Mouse (Mus musculus): ENCODE data around the gene Sh3pxd2a.

The Sh3pxd2a gene

DNA sequence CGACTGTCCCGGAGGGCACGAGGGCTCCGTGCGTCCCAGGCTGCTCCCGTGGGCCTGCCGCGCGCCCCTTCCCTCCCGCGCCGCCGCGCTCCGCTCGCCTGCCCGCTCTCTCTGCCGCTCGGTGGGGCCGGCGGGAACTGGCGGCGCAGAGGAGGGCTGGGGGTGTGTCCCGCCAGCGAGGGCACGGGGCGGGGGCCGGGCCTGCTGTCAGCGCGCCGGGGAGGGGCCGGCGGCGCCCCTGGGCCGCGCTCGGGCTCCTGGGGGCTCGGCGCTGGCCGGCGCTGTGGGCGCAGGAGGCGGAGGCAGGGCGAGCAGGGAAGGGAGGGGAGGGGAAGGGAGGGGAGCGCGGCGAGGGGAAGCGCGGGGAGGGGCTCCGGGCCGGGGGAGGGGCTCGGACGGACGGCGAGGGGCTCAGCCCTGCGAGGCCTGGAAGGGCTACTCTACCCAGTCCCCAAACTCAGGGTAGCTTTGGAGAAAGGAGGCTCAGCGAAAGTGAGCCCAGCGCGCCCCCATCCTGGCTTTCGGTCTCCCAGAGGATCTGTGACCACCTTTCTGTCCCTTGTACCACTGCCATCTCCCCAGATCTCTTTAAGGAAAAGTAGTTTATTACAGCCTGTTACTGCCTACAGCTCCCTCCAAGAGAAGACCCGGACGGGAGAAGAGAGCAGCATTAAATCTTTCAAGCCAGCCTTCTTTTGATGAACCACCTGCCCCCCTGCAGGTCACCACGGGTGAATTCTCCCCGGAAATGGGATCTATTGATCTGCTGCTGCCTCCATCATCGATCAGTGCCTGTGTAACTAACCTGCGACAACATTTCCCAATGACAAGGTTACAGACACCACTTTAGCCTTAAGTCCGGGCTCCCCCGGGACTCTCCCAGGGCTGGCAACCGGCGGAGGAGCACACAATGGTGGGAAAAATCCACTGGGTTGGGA is at the start of gene Sh3pxd2a:
Sh3pxd2a (minus strand) TSS at position 98 of the 938 bp plus-strand sequence.
- DNase-seq (ENCODE audit: low spot score in 2 of 2): peak in 1 of 2 experiments; percentile 29

DNA sequence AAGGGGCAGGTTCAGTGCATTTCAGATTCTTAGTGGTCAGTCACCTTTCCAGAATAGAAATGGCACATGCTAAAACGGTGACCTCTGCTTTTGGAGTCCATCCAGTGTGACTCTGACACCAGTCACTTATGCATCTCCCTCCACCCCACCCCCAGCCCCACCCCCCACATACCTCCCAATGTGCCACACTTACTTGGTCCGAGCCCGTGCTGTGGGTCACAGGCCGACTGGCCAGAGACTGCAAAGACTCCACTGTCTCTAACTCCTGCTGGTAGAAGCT is 49.4 kb upstream of the Sh3pxd2a start:
- no peak for DNase-seq (ENCODE audit: low spot score in 2 of 2)

DNA sequence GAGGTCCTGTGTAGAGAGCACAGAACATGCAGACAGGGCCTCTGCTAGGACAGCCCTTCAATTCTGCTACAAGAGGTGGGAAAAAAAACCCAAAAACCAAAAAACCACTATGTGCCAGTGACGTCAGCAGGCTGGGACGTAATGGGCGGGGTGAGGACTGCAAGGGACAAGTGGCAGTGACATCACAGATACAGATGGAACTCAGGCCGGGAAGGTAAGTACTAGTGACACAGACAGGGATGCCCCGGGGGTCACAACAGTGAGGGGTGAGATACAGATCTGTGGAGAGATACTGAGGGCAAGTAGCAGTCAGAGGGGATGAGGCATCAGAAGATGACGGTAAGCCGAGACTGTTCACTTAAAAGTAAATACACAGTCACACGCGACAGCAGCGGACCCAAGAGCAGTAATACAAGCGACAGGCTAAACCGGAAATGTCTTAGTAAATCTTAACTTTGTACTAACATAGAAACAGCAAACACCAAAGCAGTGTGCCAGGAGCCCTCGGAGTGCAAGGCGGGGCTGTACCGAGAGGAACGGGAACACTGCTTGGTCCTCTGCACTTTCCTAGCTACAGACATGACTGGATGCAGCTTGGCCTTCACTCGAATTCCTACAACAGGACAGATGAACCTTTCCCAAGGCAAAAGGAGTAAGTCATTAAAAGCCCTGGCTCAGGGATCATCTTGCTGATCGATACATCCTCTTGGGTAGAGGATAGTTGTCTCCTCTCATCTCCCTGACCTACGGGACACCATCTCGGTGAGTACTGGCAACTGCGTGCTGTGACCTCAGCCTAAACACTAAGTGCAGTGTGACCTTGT is 48.8 kb upstream of the Sh3pxd2a start:
- no peak for DNase-seq (ENCODE audit: low spot score in 2 of 2)

DNA sequence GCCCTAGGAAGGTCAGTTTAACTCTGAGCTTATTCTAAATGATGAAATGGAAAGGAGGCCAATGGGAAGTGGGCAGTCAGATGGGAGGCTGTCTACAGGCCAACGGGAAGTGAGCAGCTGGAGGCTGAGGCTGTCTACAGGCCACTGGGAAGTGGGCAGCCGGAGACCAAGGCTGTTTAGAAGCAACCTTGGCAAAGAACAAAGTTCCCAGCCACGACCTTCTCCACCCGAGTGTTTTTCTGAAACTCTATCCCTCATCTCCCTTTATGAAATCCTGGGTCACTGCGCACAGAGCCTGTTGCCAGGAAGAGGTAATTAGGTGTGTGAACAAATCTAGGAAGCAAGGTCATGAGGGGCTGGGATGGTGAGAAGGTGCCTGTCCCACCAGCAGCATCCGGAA is 47.8 kb upstream of the Sh3pxd2a start:
- DNase-seq (ENCODE audit: low spot score in 2 of 2): no peak

DNA sequence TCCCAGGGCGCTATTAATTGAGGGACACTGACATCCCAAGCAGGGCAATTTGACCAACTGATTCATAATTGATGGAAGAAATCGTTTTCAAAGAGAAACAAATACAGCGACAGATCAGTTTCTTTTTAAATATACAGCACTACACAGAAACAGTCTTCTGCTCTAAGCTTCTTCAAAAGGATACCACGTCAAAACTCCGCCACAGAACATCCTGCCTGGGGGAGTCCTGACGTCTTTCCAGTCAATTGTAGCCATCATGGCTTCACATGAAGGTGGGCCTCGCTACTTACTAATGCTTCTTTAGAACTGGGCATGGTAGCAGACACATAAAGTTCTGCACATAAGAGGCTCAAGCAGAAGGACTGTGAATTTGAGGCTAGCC is 47.1 kb upstream of the Sh3pxd2a start:
- no peak for DNase-seq (ENCODE audit: low spot score in 2 of 2)

DNA sequence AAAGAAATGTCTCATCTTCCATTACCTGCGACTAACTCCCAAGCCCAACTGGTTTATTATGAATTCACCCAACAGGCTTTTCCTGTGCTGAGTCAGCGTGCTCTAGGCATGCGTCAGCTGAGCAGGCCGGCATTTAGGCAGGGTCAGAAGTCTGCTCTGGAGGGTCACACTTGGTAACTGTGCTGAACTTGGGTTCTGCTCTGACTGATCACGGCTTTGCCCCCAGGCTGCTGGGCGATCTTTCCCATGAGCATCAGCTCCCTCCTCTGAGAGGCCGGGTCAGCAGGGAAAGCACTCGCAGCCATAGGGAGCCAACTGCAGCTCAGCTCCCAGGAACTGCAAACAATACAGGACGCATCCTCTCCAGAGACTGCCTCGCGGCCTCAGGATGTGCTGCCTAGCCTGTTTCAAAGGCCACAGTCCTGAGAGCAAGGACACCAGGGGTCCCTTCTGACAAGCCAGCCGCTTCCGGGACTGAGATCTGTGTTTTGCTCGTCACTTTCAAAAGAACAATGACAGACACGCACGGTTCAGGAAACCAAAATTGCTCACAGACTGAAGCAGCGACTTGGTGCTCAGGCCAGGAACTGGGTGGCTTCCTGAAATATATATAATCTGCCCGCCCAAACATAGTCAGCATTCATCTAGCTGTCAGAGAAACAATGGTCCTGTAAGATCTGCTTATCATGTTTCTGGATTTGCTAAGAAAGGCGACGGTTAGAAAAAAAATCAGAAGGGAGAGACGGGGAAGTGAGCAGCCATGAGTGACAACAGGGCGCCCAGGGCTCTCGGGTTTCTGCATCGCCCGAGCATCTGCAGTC is 46.5 kb upstream of the Sh3pxd2a start:
- DNase-seq (ENCODE audit: low spot score in 2 of 2): no peak

DNA sequence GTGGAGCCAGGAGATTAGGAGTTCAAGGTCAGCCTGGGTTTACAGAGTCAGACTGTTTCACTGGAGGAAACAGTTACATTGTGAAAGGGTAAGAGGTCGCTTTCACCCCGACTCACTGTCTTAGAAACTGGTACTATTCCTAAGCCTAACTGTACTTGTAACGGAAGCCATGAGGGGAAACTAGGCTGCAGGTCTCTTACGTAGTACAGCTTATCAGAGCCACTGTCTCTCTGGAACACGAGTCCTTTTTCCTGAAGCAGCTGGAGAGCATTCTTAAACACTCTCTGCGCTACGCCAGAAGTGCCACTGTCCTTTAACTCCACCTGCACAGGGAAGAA is 45.9 kb upstream of the Sh3pxd2a start:
- DNase-seq (ENCODE audit: low spot score in 2 of 2): no peak

DNA sequence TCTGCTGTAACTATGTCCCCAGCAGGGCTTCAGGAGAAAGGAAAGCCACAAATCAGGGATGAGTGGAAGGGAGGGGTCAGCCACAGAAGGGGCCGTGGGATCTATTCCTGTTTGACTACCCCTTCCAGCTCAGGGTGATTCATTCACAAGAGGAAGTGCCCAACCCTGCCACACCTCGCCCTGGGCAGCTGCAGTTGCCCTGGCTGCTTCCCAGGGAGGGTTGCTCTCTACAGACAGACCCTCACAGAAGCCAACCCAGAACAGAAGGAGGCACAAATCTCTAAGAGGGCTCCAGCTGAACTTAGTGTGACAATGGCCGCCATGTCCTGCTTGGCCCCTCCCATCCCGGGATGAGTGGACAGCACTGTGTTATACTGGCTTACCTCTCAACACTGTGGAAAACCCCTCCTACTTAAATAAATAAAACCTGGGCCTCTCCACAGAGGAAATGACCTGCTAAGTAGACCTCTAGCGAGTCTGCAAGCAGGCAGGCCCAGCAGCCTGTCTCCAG is 44.6 kb upstream of the Sh3pxd2a start:
- no peak for DNase-seq (ENCODE audit: low spot score in 2 of 2)

DNA sequence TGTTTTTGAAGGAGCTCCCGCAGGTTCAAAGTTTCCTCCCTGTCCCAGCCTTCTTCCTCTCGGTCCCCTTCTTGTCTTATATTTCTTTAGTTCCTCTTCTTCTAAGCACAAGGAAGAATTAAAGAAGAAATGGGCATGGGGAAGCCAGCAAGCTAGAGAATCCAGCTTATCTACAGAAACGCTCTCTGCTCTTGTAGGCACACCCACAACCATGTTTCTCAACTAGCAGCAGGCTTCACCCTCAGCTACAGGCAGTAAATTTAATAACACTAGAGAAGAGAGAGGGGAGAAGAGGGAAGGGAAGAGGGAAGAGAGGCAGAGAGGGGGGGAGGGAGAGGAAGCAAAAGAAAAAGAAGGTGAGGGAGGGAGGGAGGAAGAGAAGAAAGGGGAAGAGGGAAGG is 44.0 kb upstream of the Sh3pxd2a start:
- DNase-seq (ENCODE audit: low spot score in 2 of 2): no peak

DNA sequence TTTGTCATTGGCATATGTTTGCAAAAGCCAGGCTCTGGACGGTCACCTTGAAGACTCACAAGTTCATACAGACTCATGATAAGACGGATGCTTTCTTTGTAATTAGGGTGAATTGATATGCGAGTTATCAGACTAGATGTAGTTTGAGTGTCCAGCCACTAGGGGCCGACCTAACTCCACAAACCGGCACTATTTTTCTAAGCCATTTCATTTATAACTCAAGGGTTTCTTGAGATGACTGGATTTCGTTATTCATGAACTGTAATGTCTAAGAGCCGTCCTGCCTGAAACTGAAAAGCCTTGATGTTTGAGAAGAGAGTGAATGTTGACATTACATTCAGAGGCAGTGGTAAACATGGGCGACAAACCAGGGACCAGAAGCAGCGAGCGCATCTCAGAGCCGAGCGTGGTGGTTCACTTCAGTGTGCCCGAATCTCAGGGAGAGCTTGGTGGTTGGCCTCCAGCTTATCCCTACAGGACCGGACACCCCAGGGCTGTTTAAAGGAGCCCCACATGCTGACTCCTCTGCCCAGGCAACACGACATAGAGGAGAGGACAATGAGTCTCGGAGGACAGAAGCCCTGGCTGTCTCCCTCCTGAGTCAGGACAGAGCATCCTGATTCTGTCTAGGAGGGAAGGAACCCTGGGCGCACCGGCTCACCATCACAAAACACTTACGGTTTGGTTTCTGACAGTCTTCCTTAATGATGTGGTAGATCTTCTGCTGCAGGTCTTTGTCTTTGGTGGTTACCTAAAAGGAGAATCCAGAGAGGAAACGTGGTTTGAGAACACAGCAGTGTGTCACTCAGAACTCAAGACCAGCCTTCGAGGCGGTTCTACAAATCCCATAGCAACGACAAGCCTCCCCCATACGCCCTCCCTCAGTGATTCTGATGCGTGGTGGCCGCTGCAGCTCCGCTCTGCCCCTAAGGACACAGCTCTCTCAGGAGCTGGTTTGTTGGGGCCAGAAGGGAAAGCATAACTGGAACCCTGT is 43.2 kb upstream of the Sh3pxd2a start:
- DNase-seq (ENCODE audit: low spot score in 2 of 2): peak; percentile 47 to 68

DNA sequence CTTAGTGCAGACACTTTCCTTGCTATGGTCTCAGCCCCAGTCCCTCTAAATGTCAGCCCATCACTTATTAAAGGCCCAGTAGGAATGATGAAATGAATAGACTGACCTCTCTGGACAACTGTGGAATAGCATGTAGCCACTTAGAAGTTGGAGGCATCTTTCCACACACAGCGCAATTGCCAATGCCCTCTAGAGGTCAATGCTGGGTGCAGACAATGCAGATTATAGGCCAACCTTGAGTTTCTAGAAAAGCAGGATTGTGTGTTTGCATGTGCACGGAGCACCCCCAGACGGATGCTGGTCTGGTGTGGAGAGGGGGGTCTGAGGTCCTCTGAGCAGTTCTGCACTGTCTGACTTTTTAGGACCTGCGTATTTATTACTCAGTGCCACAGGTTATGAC is 39.4 kb upstream of the Sh3pxd2a start:
- DNase-seq (ENCODE audit: low spot score in 2 of 2): peak in 1 of 2 experiments; percentile 39

DNA sequence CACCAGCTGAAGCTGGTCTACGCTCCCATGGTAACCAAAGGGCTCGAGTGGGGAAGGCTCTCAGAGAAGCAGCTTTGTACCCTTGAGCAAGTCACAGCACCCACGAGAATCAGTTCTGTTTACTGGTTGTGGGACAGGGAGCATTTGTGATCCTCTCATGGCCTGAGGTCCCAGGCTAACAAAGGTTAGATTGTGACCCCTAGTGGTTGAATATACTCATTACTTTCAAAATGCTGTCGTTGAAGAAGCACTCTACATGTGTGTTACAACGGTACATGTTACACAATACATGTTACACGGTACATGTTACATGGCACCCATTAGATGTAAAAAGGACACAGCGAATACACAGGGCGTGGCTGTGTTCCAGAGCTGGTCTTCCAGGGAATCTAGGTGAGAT is 38.4 kb upstream of the Sh3pxd2a start:
- no peak for DNase-seq (ENCODE audit: low spot score in 2 of 2)

DNA sequence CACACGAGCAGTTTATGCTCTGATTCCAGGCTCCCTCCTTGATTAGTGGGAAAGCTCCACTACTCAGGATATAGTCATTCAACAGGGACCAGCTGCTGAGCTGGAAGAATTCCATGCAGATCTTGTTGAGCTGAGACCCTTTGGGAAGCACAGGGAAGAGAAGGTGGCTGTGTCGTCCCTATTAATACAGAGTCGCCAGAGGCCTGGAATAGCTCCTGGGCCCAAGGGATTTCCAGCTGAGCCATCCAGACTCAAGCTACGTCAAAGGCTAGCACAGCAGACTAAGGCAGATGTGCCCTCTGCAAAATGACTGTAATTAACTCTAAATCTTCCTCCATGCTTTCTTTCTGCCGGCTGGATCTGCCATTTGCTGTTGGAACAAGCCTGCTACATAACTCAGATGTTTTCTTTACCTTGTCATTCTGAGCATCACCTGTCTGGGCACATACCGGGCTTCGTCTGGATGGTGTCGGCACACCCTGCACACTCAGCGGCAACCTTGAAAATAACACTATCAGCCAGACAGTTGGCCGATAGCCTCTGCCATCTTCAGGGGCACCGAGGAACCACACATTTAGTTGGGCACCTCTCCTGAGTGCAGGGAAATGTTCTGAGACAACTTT is 36.3 kb upstream of the Sh3pxd2a start:
- no peak for DNase-seq (ENCODE audit: low spot score in 2 of 2)

DNA sequence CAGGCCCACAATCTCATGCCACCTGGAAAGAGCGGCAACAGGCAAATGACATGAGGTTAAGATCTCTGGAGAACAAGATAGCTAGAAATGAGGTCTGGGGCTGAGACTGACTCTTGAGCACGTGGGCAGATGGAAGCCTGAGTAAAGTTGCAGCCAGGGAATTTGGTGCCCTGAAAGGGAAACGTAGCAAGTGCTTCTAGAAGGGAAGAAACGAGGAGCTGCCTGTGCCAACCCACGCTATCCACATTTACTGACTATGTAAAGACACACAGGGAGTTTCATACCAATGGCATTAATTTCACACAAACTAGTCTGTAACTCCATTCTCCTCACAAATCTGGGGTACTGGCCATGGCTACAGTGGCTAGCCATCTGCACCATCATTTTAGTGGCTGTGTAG is 35.6 kb upstream of the Sh3pxd2a start:
- DNase-seq (ENCODE audit: low spot score in 2 of 2): no peak

DNA sequence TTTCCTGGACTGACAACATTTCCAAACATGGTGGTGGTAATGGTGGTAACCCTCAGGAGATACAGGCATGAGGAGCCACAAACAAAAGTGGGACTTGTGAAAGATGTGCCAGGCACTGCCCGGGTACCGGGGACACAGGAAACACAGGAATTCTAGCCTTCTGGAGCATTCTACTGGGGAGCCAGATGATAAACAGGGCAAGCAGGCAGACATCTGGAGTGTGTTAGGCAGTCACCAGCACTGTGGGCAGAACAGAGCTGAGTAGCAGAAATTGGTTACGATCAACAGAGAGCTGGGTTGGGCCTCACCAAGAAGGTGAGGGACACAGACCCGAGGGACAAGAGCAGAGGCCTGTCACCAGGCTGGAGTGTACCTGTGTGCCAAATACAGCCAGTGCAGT is 34.7 kb upstream of the Sh3pxd2a start:
- no peak for DNase-seq (ENCODE audit: low spot score in 2 of 2)

DNA sequence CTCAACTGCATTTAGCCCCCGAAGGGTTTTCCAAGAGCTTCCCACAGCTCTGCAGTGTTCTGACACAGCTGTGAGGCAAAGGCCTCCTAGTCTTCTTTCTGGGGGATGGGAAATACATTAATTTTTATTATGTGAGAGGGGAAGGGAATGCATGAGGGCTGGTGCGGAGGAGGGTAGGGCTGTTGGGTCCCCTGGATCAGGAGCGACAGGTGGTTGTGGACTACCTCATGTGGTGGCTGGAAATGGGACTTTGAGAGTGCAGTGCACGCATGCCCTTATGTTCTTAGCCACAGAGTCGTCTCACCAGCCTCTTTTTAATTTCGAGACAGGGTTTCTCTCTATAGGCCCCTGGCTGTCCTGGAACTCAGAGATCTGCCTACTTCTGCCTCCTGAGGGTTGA is 33.5 kb upstream of the Sh3pxd2a start:
- no peak for DNase-seq (ENCODE audit: low spot score in 2 of 2)

DNA sequence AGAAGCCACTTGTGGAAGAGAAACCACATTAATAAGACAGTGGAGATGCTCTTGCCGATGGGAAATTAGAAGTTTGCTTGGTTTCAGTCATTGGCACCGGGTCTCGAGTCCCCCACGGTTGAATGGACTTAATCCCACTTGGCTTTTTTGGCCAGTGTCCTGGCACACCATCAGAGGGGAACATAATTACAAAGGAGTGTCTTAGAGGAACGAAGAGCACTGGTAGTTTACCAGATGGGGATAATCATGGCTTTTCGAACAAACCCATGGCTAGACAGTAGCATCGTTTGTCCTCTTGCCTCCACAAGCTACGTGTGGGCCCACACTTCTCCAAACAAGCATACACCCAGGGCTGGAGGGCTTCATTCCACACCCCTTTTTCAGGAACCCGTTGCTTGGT is 33.1 kb upstream of the Sh3pxd2a start:
- peak in 1 of 2 experiments; percentile 43 for DNase-seq (ENCODE audit: low spot score in 2 of 2)

DNA sequence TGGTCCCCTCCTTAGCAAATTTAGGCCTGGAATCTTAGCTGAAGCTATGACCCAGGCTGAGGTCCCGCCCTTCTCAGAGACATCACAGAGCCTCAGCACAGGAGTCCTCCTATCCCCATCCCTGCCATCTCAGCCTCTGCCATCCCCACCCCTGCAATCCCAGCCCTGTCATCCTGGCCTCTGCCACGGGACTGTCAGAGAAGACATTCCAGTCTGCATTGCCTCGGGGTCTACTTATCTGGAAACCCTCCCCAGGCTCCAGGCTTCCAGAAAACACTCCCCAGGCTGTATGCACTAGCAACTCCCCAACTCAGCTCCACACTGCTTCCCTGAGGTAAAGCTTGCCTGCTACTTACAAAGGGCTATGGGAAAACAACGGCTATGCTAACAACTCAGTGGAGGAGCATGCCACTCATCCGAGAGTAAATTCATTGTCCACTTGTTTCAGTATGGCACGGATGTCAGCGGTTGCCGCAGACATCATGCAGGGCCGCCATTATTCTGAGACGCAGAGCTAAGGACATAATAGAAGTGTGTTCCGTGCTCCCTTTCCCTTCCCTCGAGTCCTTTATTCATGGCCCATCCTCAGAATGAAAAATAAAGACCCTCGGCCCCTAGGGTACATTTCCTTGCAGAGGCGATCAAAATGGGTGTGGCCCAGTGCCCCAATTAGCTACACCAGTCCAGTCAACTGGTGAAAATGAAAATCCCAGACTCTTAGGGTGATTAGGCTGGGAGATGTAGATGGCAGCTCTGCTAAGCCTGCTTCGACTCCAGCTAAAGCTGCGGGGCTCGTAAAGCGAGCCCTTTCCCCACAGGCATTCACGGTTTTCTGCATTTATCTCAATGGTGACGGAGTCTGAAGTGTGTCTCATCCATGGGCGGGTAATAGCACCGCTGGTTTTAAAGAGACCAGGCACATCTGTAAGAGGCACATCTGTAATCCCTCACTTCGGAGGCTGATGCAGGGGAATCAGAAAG is 29.1 kb upstream of the Sh3pxd2a start:
- DNase-seq (ENCODE audit: low spot score in 2 of 2): no peak

DNA sequence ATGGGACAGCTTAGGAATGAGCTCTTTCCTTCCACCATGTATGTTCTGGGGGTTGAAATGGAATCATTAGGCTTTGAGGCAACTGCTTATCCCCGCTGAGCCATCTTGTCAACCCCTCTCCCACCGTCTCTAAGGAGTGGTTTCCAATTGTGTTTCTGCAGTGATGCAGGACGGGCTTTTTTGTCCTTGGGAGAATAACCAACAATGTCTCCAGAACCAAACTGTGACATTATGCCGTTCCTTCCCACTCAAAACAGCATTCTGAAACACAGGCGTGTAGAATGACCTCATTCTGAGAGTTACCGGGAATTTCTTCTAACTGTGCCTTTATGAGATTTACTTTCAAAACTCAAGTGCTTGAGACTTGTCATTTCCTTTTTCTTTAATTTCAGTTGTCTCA is 28.2 kb upstream of the Sh3pxd2a start:
- no peak for DNase-seq (ENCODE audit: low spot score in 2 of 2)

Measured in cerebellum, postnatal 4 days (tissue).